In the genomic region with DNA sequence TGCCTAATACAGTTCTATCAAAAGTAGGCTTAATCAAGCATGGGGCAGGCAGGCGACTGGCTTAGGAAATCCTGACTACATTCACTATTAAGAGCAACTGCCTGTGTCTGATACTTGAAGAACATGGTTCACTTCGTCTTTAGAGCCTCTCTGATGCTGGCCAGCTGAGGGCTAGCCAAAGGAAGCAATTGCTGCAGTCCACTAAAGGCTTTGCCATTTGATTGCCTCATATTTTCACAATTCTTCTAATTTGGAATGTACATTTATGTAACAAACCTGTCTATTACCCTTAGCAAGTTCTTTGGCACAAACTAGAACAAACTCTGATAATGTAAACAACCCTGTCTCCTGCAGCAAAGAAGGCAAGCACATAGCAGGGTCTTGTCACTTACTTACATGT, we compare ENCODE assay signal across 23 mouse cellular contexts.
DNase-seq lines count a peak whose midpoint lies in the region; ATAC-seq and TF ChIP-seq lines count a peak whose summit lies in the region.
"Had no signal": no experiment of that assay in that cellular context is flagged by ENCODE, and none has a peak within 500 bp of the region (broad histone marks: within the 10 kb centered on the region; RNA-seq: fewer than 3 reads in every experiment).

No protein-coding gene starts in this region.

- ATAC-seq in forebrain, postnatal 0 days: no peak
- ATAC-seq: activated CD4-positive, CD25-positive, alpha-beta regulatory T cell, adult 4 months; CD4-positive, CD25-positive, alpha-beta regulatory T cell, adult 4 months; forebrain, embryonic 15.5 days had no signal

- H3K9me3 ChIP-seq in forebrain, postnatal 0 days (ENCODE audit: low read length): no peaks in the 10 kb centered on the region
- H3K9me3 ChIP-seq: embryonic facial prominence, embryonic 13.5 days; forebrain, embryonic 15.5 days; hindbrain, embryonic 12.5 days; limb, embryonic 15.5 days; liver, embryonic 15.5 days; midbrain, embryonic 12.5 days had no signal

- no peak for TF ChIP-seq CTCF in forebrain, postnatal 0 days (IDR thresholded peaks at IDR 0.05; ENCODE audit: low read depth)

- H3K4me1 ChIP-seq in forebrain, postnatal 0 days (ENCODE audit: insufficient read depth): no peaks in the 10 kb centered on the region
- H3K4me1 ChIP-seq: forebrain, embryonic 15.5 days; hindbrain, embryonic 12.5 days; liver, embryonic 15.5 days; midbrain, embryonic 12.5 days had no signal

- WGBS in forebrain, postnatal 0 days: 72% methylated on average over 2 of the region's 2 CpGs

- no peak overlapping the region for H3K9ac ChIP-seq in forebrain, postnatal 0 days
- H3K9ac ChIP-seq: embryonic facial prominence, embryonic 13.5 days; forebrain, embryonic 15.5 days; hindbrain, embryonic 12.5 days; limb, embryonic 15.5 days; liver, embryonic 15.5 days; midbrain, embryonic 12.5 days had no signal

- H3K4me2 ChIP-seq in forebrain, postnatal 0 days (ENCODE audit: low read depth): no peak overlapping the region
- H3K4me2 ChIP-seq: embryonic facial prominence, embryonic 13.5 days; forebrain, embryonic 15.5 days; hindbrain, embryonic 12.5 days; limb, embryonic 15.5 days; liver, embryonic 15.5 days; midbrain, embryonic 12.5 days had no signal

- H3K27ac ChIP-seq in forebrain, postnatal 0 days (ENCODE audit: low read depth, low read length): no peak overlapping the region
- H3K27ac ChIP-seq: embryonic facial prominence, embryonic 13.5 days; forebrain, embryonic 15.5 days; hindbrain, embryonic 12.5 days; kidney, postnatal 0 days; limb, embryonic 15.5 days; liver, embryonic 15.5 days; midbrain, embryonic 12.5 days had no signal

- peak; percentile 12 for DNase-seq in adrenal gland, postnatal 10 days
- DNase-seq in adrenal gland, postnatal 36 days: no peak
- peak; percentile 44 to 53 for DNase-seq in heart, adult 18-20 months
- no peak for DNase-seq in heart, postnatal 10 days
- DNase-seq in urinary bladder, postnatal 14 days (ENCODE audit: low spot score): peak; percentile 11
- DNase-seq in urinary bladder, postnatal 4 days (ENCODE audit: low spot score in 2 of 2): no peak
- DNase-seq in forebrain, postnatal 0 days: no peak
- DNase-seq in spleen, adult 12 weeks (ENCODE audit: low spot score): no peak
- DNase-seq: cerebellum, adult 11 months; cerebellum, postnatal 10 days; kidney, adult 18-20 months; retina, postnatal 1 day; right cerebral cortex, postnatal 4 days; thymus, postnatal 25 days had no signal

- H3K36me3 ChIP-seq in forebrain, postnatal 0 days (ENCODE audit: insufficient read depth): no peaks in the 10 kb centered on the region
- H3K36me3 ChIP-seq: embryonic facial prominence, embryonic 13.5 days; forebrain, embryonic 15.5 days; hindbrain, embryonic 12.5 days; limb, embryonic 15.5 days; liver, embryonic 15.5 days; midbrain, embryonic 12.5 days had no signal

- intact Hi-C loops in heart, postnatal 10 days (cut with DNase I): no loop called here

- H3K27me3 ChIP-seq in forebrain, postnatal 0 days (ENCODE audit: insufficient read depth, low read length): no peaks in the 10 kb centered on the region
- H3K27me3 ChIP-seq: embryonic facial prominence, embryonic 13.5 days; forebrain, embryonic 15.5 days; hindbrain, embryonic 12.5 days; limb, embryonic 15.5 days; liver, embryonic 15.5 days; midbrain, embryonic 12.5 days had no signal

- H3K4me3 ChIP-seq in forebrain, postnatal 0 days (ENCODE audit: low read depth, low read length): no peak overlapping the region
- H3K4me3 ChIP-seq: embryonic facial prominence, embryonic 13.5 days; forebrain, embryonic 15.5 days; hindbrain, embryonic 12.5 days; limb, embryonic 15.5 days; liver, embryonic 15.5 days; midbrain, embryonic 12.5 days had no signal

Comparison
In these comparisons a context has a peak if more than half of its experiments do, and no peak if none do; other contexts are left out.
1. DNase-seq: peak in adrenal gland, postnatal 10 days (single experiment), heart, adult 18-20 months (2 of 2) and urinary bladder, postnatal 14 days (single experiment); none in adrenal gland, postnatal 36 days (0 of 2), heart, postnatal 10 days (0 of 2), urinary bladder, postnatal 4 days (0 of 2), forebrain, postnatal 0 days (single experiment) and spleen, adult 12 weeks (single experiment).